Mouse (Mus musculus) cortical plate, adult 2 months (tissue): ENCODE data around the gene 5330417C22Rik.

Experiments used
- CTCF ChIP-seq: fragments of 200-500 bp; IDR thresholded peaks from 2 replicates; pipeline ENCODE4 v1.5.1; 2011; ENCODE audit warnings: mild to moderate bottlenecking, control low read depth, low read length; ENCODE audit not compliant: insufficient read depth; ENCODE audit errors: extremely low read depth
- POLR2A ChIP-seq: fragments of 200-500 bp; IDR thresholded peaks from 2 replicates; pipeline ENCODE4 v1.6.1; 2011; ENCODE audit warnings: mild to moderate bottlenecking, low read length, control low read depth; ENCODE audit not compliant: insufficient read depth; ENCODE audit errors: extremely low read depth

DNA sequence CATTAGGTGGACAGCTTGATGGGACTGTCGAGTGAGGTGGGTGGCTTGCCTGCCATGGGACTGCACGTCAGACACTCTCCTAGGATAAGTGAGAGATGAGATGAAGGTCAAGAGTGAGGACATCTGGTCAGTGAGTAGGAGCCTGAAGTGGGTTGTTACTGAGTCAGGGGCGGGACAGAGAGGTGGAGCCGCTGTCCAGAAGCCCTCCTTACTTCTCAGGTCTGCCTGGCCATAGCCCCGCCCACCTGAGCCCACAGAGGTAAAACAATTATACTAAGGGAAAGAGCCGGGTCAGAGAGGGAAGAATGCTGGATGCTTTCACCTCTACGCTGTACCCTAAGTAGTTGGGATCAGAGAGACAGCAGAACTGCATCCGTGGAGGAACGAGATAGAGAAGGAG lies 38.7 kb downstream of the 5330417C22Rik start:
- TF ChIP-seq CTCF (no peak), POLR2A (no peak)
